Mouse (Mus musculus): ENCODE results near the gene Sertad2.

Gene Sertad2

GRCm38 (mm10) chr11:20565057-20565456 is 22.0 kb downstream of the Sertad2 start:
- POLR2A ChIA-PET: interaction anchor here in 3 of 4 experiments (0.6 to 1.4 kb wide), 8 partner anchors 16 to 554 kb away, joined by 3 to 6 read pairs (median 3); no protein-coding TSS in a partner anchor
- CTCF ChIA-PET: interaction anchor here in 1 of 4 experiments (0.7 kb wide), 2 partner anchors 10 to 91 kb away, joined by 3 to 6 read pairs; no protein-coding TSS in a partner anchor

- CTCF ChIA-PET: no interaction called here
- POLR2A ChIA-PET: interaction anchor here in 1 of 4 experiments (0.7 to 1.3 kb wide), 4 partner anchors 11 to 59 kb away, joined by 3 to 6 read pairs (median 4); no protein-coding TSS in a partner anchor
These were observed 28.8 kb downstream of the Sertad2 start for GRCm38 (mm10) chr11:20571702-20572413.

GRCm38 (mm10) chr11:20576046-20576635 is 33.1 kb downstream of the Sertad2 start:
- CTCF ChIA-PET: interaction anchor here in 1 of 4 experiments (0.7 kb wide), 1 partner anchor 121 kb away, joined by 7 read pairs; no protein-coding TSS in a partner anchor
- POLR2A ChIA-PET: interaction anchor here in 3 of 4 experiments (0.6 to 1.5 kb wide), 5 partner anchors 10 to 80 kb away, joined by 3 to 5 read pairs (median 3); no protein-coding TSS in a partner anchor

- POLR2A ChIA-PET: interaction anchor here in 2 of 4 experiments (1.4 kb wide), 3 partner anchors 11 to 49 kb away, joined by 3 to 4 read pairs (median 3); no protein-coding TSS in a partner anchor
These were observed 39.7 kb downstream of the Sertad2 start for GRCm38 (mm10) chr11:20582758-20583157.

GRCm38 (mm10) chr11:20585297-20585696 is 42.2 kb downstream of the Sertad2 start:
- CTCF ChIA-PET: interaction anchor here in 2 of 4 experiments (0.6 kb wide), 2 partner anchors 64 to 122 kb away, joined by 3 to 6 read pairs; no protein-coding TSS in a partner anchor
- POLR2A ChIA-PET: interaction anchor here in 1 of 4 experiments (1.2 to 2.3 kb wide), 3 partner anchors 43 to 108 kb away, joined by 6 to 11 read pairs (median 7); partner anchors contain the start of gene Sertad2

More at GRCm38 (mm10) chr11:20582758-20583157, 39.7 kb downstream of the Sertad2 start:
- CTCF ChIA-PET: no interaction called here

- ChIA-PET CTCF (interaction anchor here in 1 of 4 experiments (0.6 kb wide), 1 partner anchor 130 kb away, joined by 3 read pairs; no protein-coding TSS in a partner anchor), POLR2A (interaction anchor here in 1 of 4 experiments (0.8 to 1.4 kb wide), 5 partner anchors 10 to 54 kb away, joined by 3 to 5 read pairs (median 4); no protein-coding TSS in a partner anchor)
These were observed 43.1 kb downstream of the Sertad2 start for GRCm38 (mm10) chr11:20586180-20586579.

- POLR2A ChIA-PET: interaction anchor here in 2 of 4 experiments (1.2 to 1.5 kb wide), 2 partner anchors 13 to 71 kb away, joined by 3 to 4 read pairs; no protein-coding TSS in a partner anchor
- CTCF ChIA-PET: no interaction called here
These were observed 46.3 kb downstream of the Sertad2 start for GRCm38 (mm10) chr11:20589393-20589792.

GRCm38 (mm10) chr11:20592010-20592409 is 49.0 kb downstream of the Sertad2 start:
- POLR2A ChIA-PET: interaction anchor here in 1 of 4 experiments (1.0 kb wide), 1 partner anchor 40 kb away, joined by 3 read pairs; no protein-coding TSS in a partner anchor

GRCm38 (mm10) chr11:20594229-20595201 is 51.5 kb downstream of the Sertad2 start:
- ChIA-PET POLR2A (interaction anchor here in 2 of 4 experiments (0.6 to 1.9 kb wide), 10 partner anchors 9 to 136 kb away, joined by 3 to 13 read pairs (median 4); no protein-coding TSS in a partner anchor), CTCF (interaction anchor here in 3 of 4 experiments (0.6 to 1.4 kb wide), 5 partner anchors 120 to 553 kb away, joined by 3 to 11 read pairs (median 4); no protein-coding TSS in a partner anchor)

More at GRCm38 (mm10) chr11:20592010-20592409, 49.0 kb downstream of the Sertad2 start:
- CTCF ChIA-PET: interaction anchor here in 2 of 4 experiments (1.4 to 2.1 kb wide), 2 partner anchors 14 to 137 kb away, joined by 3 to 6 read pairs; no protein-coding TSS in a partner anchor

- POLR2A ChIA-PET: interaction anchor here in 2 of 4 experiments (1.2 to 6.0 kb wide), 3 partner anchors 9 to 28 kb away, joined by 3 to 31 read pairs (median 4); no protein-coding TSS in a partner anchor
- CTCF ChIA-PET: no interaction called here
These were observed 60.2 kb downstream of the Sertad2 start for GRCm38 (mm10) chr11:20603066-20603812.

GRCm38 (mm10) chr11:20604119-20604518 is 61.1 kb downstream of the Sertad2 start:
- ChIA-PET POLR2A (interaction anchor here in 2 of 4 experiments (1.7 to 6.0 kb wide), 3 partner anchors 10 to 28 kb away, joined by 4 to 31 read pairs (median 7); no protein-coding TSS in a partner anchor), CTCF (no interaction called here)

- ChIA-PET POLR2A (interaction anchor here in 2 of 4 experiments (1.5 to 6.0 kb wide), 3 partner anchors 12 to 26 kb away, joined by 5 to 31 read pairs (median 7); no protein-coding TSS in a partner anchor), CTCF (no interaction called here)
These were observed 62.6 kb downstream of the Sertad2 start for GRCm38 (mm10) chr11:20605613-20606012.

GRCm38 (mm10) chr11:20608442-20608841 is 65.4 kb downstream of the Sertad2 start:
- ChIA-PET POLR2A (interaction anchor here in 3 of 4 experiments (0.8 to 6.0 kb wide), 7 partner anchors 12 to 76 kb away, joined by 3 to 31 read pairs (median 3); no protein-coding TSS in a partner anchor), CTCF (interaction anchor here in 1 of 4 experiments (0.7 kb wide), 1 partner anchor 475 kb away, joined by 3 read pairs; no protein-coding TSS in a partner anchor)

- ChIA-PET POLR2A (interaction anchor here in 2 of 4 experiments (1.3 to 1.4 kb wide), 3 partner anchors 18 to 48 kb away, joined by 3 to 8 read pairs (median 5); no protein-coding TSS in a partner anchor), CTCF (no interaction called here)
These were observed 70.2 kb downstream of the Sertad2 start for GRCm38 (mm10) chr11:20613223-20613622.

GRCm38 (mm10) chr11:20616103-20616502 is 73.0 kb downstream of the Sertad2 start:
- ChIA-PET CTCF (no interaction called here), POLR2A (interaction anchor here in 2 of 4 experiments (0.6 to 1.7 kb wide), 4 partner anchors 15 to 74 kb away, joined by 4 to 5 read pairs (median 5); partner anchors contain the start of gene Sertad2 (in 1 of the 2))

GRCm38 (mm10) chr11:20627146-20627545 is 84.1 kb downstream of the Sertad2 start:
- CTCF ChIA-PET: interaction anchor here in 2 of 4 experiments (0.9 to 1.5 kb wide), 2 partner anchors 9 to 37 kb away, joined by 4 read pairs; no protein-coding TSS in a partner anchor
- POLR2A ChIA-PET: interaction anchor here in 3 of 4 experiments (0.6 to 1.4 kb wide), 5 partner anchors 13 to 299 kb away, joined by 3 to 5 read pairs (median 4); partner anchors contain the start of gene Slc1a4 (in 1 of the 3)

Measured in embryonic stem cell, embryonic (primary cell).